Mouse (Mus musculus): ENCODE data around the gene Vmn1r1. TPM values are rescaled to one million over a fixed set of nuclear protein-coding genes. Genes with fewer than 3 reads are reported as not detected.
A peak's percentile ranks its signal among the peaks of the same experiment; 100 is the strongest.
"Not testable (repeated sequence)": the region's sequence is repeated elsewhere in the genome, so short reads cannot be mapped to it uniquely, and the experiment has no call there.

Vmn1r1 gene
- not detected in 2 replicates for polyA plus RNA-seq (2015; fragmentation: Nextera tagmentation; extraction: Ambion mirVana)

- Histone ChIP-seq H3K4me3 (no peak within 1 kb of the TSS), H3K27me3 (no peaks in the 10 kb centered on the region), H3K9ac (no peak within 1 kb of the TSS), H3K27ac (no peak within 1 kb of the TSS), H3K9me3 (no peaks in the 10 kb centered on the region), H3K4me2 (no peak within 1 kb of the TSS), H3K4me1 (no peaks in the 10 kb centered on the region), H3K36me3 (no peaks in the 10 kb centered on the region)
- WGBS = 83% methylated on average over 7 of the region's 7 CpGs
- ATAC-seq (ENCODE audit: insufficient number of reproducible peaks, insufficient read depth, low FRiP score, low TSS enrichment, low read depth) = no peak
Observed at GRCm38 (mm10) chr1:182164386-182164785, at the start of gene Vmn1r1. Vmn1r1 (minus strand) TSS chr1:182164486.

- no peaks in the 10 kb centered on the region for H3K4me1 ChIP-seq
- no peak overlapping the region for H3K4me3 ChIP-seq
- no peak overlapping the region for H3K27ac ChIP-seq
- no peak for ATAC-seq (ENCODE audit: insufficient number of reproducible peaks, insufficient read depth, low FRiP score, low TSS enrichment, low read depth)
- H3K9ac ChIP-seq = no peak overlapping the region
- H3K36me3 ChIP-seq = no peaks in the 10 kb centered on the region
- no peaks in the 10 kb centered on the region for H3K9me3 ChIP-seq
- 76% methylated on average over 2 of the region's 2 CpGs for WGBS
- no peak overlapping the region for H3K4me2 ChIP-seq
- H3K27me3 ChIP-seq = no peaks in the 10 kb centered on the region
Observed at GRCm38 (mm10) chr1:182210322-182210721, 46.0 kb upstream of the Vmn1r1 start.

- Histone ChIP-seq H3K9ac (no peak overlapping the region), H3K4me2 (no peak overlapping the region), H3K27me3 (no peaks in the 10 kb centered on the region), H3K36me3 (no peaks in the 10 kb centered on the region), H3K4me3 (no peak overlapping the region), H3K27ac (no peak overlapping the region), H3K4me1 (no peaks in the 10 kb centered on the region), H3K9me3 (peaks cover 1% of the 10 kb centered on the region; the same call in 1 of the 2 replicates)
- no peak for ATAC-seq (ENCODE audit: insufficient number of reproducible peaks, insufficient read depth, low FRiP score, low TSS enrichment, low read depth)
- 61% methylated on average over 1 of the region's 1 CpGs for WGBS
Observed at GRCm38 (mm10) chr1:182192581-182192980, 28.3 kb upstream of the Vmn1r1 start.

- Histone ChIP-seq H3K36me3 (no peaks in the 10 kb centered on the region), H3K27ac (no peak overlapping the region), H3K27me3 (no peaks in the 10 kb centered on the region), H3K4me2 (no peak overlapping the region), H3K9me3 (peaks cover 5% of the 10 kb centered on the region; the same call in 1 of the 2 replicates), H3K4me1 (no peaks in the 10 kb centered on the region), H3K4me3 (no peak overlapping the region), H3K9ac (no peak overlapping the region)
- ATAC-seq (ENCODE audit: insufficient number of reproducible peaks, insufficient read depth, low FRiP score, low TSS enrichment, low read depth) = no peak
- 78% methylated on average over 10 of the region's 10 CpGs for WGBS
Observed at GRCm38 (mm10) chr1:182191816-182192545, 27.7 kb upstream of the Vmn1r1 start.

GRCm38 (mm10) chr1:182191181-182191580 lies 26.9 kb upstream of the Vmn1r1 start:
- Histone ChIP-seq H3K4me2 (no peak overlapping the region), H3K4me1 (no peaks in the 10 kb centered on the region), H3K36me3 (no peaks in the 10 kb centered on the region), H3K4me3 (no peak overlapping the region), H3K27me3 (no peaks in the 10 kb centered on the region), H3K9me3 (peaks cover 5% of the 10 kb centered on the region; the same call in 1 of the 2 replicates), H3K27ac (no peak overlapping the region), H3K9ac (no peak overlapping the region)
- 82% methylated on average over 5 of the region's 5 CpGs for WGBS
- ATAC-seq (ENCODE audit: insufficient number of reproducible peaks, insufficient read depth, low FRiP score, low TSS enrichment, low read depth) = no peak

GRCm38 (mm10) chr1:182189669-182190440 lies 25.6 kb upstream of the Vmn1r1 start:
- H3K4me1 ChIP-seq = no peaks in the 10 kb centered on the region
- no peaks in the 10 kb centered on the region for H3K36me3 ChIP-seq
- no peaks in the 10 kb centered on the region for H3K27me3 ChIP-seq
- H3K27ac ChIP-seq = peak overlapping the region; percentile 44; the same call in 1 of the 2 replicates
- H3K4me2 ChIP-seq = no peak overlapping the region
- H3K9me3 ChIP-seq = peaks cover 5% of the 10 kb centered on the region; the same call in 1 of the 2 replicates
- no peak overlapping the region for H3K9ac ChIP-seq
- 56% methylated on average over 3 of the region's 3 CpGs for WGBS
- ATAC-seq (ENCODE audit: insufficient number of reproducible peaks, insufficient read depth, low FRiP score, low TSS enrichment, low read depth) = no peak
- no peak overlapping the region for H3K4me3 ChIP-seq

- not testable (repeated sequence) for H3K27ac ChIP-seq; H3K27me3 ChIP-seq; H3K36me3 ChIP-seq; H3K9me3 ChIP-seq; H3K9ac ChIP-seq; H3K4me3 ChIP-seq; H3K4me2 ChIP-seq; ATAC-seq (ENCODE audit: insufficient number of reproducible peaks, insufficient read depth, low FRiP score, low TSS enrichment, low read depth); H3K4me1 ChIP-seq
- WGBS = 64% methylated on average over 4 of the region's 4 CpGs
Observed at GRCm38 (mm10) chr1:182182449-182182848, 18.2 kb upstream of the Vmn1r1 start.

- no peaks in the 10 kb centered on the region for H3K27me3 ChIP-seq
- no peak overlapping the region for H3K9ac ChIP-seq
- ATAC-seq (ENCODE audit: insufficient number of reproducible peaks, insufficient read depth, low FRiP score, low TSS enrichment, low read depth) = no peak
- H3K36me3 ChIP-seq = no peaks in the 10 kb centered on the region
- H3K4me3 ChIP-seq = no peak overlapping the region
- H3K4me1 ChIP-seq = no peaks in the 10 kb centered on the region
- H3K27ac ChIP-seq = no peak overlapping the region
- no peaks in the 10 kb centered on the region for H3K9me3 ChIP-seq
- H3K4me2 ChIP-seq = no peak overlapping the region
- WGBS = 56% methylated on average over 5 of the region's 5 CpGs
Observed at GRCm38 (mm10) chr1:182181456-182182305, 17.4 kb upstream of the Vmn1r1 start.

- H3K4me2 ChIP-seq; H3K9me3 ChIP-seq; H3K36me3 ChIP-seq; H3K27ac ChIP-seq; ATAC-seq (ENCODE audit: insufficient number of reproducible peaks, insufficient read depth, low FRiP score, low TSS enrichment, low read depth); H3K4me1 ChIP-seq; H3K4me3 ChIP-seq; H3K27me3 ChIP-seq; H3K9ac ChIP-seq: not testable (repeated sequence)
- 92% methylated on average over 19 of the region's 19 CpGs for WGBS
Observed at GRCm38 (mm10) chr1:182176985-182177384, 12.7 kb upstream of the Vmn1r1 start.

GRCm38 (mm10) chr1:182170206-182170605 lies 5.9 kb upstream of the Vmn1r1 start:
- H3K27ac ChIP-seq; H3K36me3 ChIP-seq; H3K4me1 ChIP-seq; H3K9ac ChIP-seq; H3K27me3 ChIP-seq; H3K9me3 ChIP-seq; H3K4me2 ChIP-seq; H3K4me3 ChIP-seq; ATAC-seq (ENCODE audit: insufficient number of reproducible peaks, insufficient read depth, low FRiP score, low TSS enrichment, low read depth): not testable (repeated sequence)
- WGBS = 83% methylated on average over 6 of the region's 6 CpGs

GRCm38 (mm10) chr1:182162951-182163350 lies 1.3 kb downstream of the Vmn1r1 start:
- 43% methylated on average over 5 of the region's 5 CpGs for WGBS

More at GRCm38 (mm10) chr1:182162951-182163350, 1.3 kb downstream of the Vmn1r1 start:
- H3K27ac ChIP-seq = no peak overlapping the region
- H3K27me3 ChIP-seq = no peaks in the 10 kb centered on the region
- no peak for ATAC-seq (ENCODE audit: insufficient number of reproducible peaks, insufficient read depth, low FRiP score, low TSS enrichment, low read depth)
- no peak overlapping the region for H3K4me3 ChIP-seq
- H3K4me2 ChIP-seq = no peak overlapping the region
- no peak overlapping the region for H3K9ac ChIP-seq
- H3K9me3 ChIP-seq = no peaks in the 10 kb centered on the region
- H3K4me1 ChIP-seq = no peaks in the 10 kb centered on the region
- no peaks in the 10 kb centered on the region for H3K36me3 ChIP-seq
